Mouse (Mus musculus): ENCODE data around the gene Rassf6.

Rassf6 gene

DNA sequence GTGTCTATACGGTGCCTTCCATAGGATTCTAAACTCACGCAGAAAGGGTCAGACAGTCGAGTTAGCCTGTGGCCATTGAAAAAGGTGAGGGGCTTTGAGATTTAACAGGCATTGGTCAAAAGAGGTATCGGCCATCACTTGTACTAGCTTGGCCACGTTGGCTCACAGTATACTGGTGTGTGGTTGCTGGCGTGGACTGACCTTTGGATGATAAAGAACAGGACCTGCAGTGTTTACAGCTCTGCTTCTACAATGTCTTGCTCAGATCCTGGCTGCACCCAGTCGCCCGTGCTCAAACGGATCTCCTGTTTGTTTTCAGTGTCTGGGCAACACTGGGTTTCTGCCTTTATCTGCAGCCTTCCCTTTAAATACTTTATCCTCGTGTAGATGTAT, 757 bp upstream of the Rassf6 start:
- no peaks in the 10 kb centered on the region for H3K9me3 ChIP-seq (ENCODE audit: low read length)
- TF ChIP-seq NANOG (IDR thresholded peaks at IDR 0.05; ENCODE audit: borderline replicate concordance, low read length) (no peak), CTCF (conservative IDR thresholded peaks at IDR 0.05; ENCODE audit: low read length) (no peak), POU5F1 (IDR thresholded peaks at IDR 0.05; ENCODE audit: borderline replicate concordance, low read length) (no peak)
- peaks cover 12% of the 10 kb centered on the region for H3K4me1 ChIP-seq (replicated peaks; ENCODE audit: low read depth, low read length)
- peaks cover 9% of the 10 kb centered on the region for H3K27me3 ChIP-seq (ENCODE audit: insufficient read depth, low read length)
- no peaks in the 10 kb centered on the region for H3K36me3 ChIP-seq (ENCODE audit: insufficient read depth, low read length)
- H3K4me3 ChIP-seq (replicated peaks; ENCODE audit: low read length) = no peak overlapping the region

DNA sequence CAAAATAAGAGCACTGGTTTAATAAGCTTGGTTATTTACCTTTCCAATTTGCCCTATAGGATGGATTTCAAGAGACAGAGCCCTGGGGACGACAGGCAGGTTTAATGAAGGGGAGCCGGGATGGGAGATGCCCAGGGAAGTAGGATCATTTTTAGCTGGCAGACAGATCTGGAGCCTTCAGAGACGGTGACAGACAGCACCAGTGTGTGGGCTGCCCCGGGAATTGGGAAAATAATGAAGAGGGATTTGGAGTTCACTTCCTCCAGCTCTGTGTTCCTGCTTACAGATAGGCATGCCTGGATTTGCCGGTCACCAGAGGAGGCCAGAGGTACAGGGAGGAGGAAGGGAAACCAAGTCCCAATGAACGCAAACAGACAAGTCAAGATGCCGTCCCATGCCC, 5.6 kb downstream of the Rassf6 start:
- Histone ChIP-seq H3K36me3 (ENCODE audit: insufficient read depth, low read length) (no peaks in the 10 kb centered on the region), H3K4me1 (replicated peaks; ENCODE audit: low read depth, low read length) (peaks cover 2% of the 10 kb centered on the region; the same call in 1 of the 2 replicates), H3K9me3 (ENCODE audit: low read length) (no peaks in the 10 kb centered on the region), H3K4me3 (replicated peaks; ENCODE audit: low read length) (no peak overlapping the region), H3K27me3 (ENCODE audit: insufficient read depth, low read length) (peaks cover 4% of the 10 kb centered on the region)
- TF ChIP-seq NANOG (IDR thresholded peaks at IDR 0.05; ENCODE audit: borderline replicate concordance, low read length) (no peak), CTCF (conservative IDR thresholded peaks at IDR 0.05; ENCODE audit: low read length) (no peak), POU5F1 (IDR thresholded peaks at IDR 0.05; ENCODE audit: borderline replicate concordance, low read length) (no peak)

DNA sequence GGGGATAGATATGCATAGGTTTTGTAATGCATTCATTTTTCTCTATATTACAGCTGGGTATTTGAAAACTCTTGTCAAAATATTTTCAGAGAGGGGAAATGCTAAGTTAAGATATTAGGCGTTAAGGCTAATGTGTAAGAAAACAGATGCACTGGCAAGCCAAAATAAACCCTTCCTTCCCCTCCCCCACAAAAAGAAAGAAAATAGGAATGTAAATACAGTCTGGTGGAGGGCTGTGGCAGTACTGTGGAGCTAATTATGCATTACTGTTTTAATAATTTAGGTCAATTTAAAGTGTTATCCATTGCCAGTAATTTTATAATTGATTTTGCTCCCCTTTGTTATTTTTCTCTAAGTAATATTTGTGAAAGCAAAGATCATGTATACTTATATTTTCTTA, 11.9 kb downstream of the Rassf6 start:
- H3K36me3 ChIP-seq (ENCODE audit: insufficient read depth, low read length) = no peaks in the 10 kb centered on the region
- H3K4me3 ChIP-seq (replicated peaks; ENCODE audit: low read length) = no peak overlapping the region
- H3K27me3 ChIP-seq (ENCODE audit: insufficient read depth, low read length) = peaks cover 11% of the 10 kb centered on the region; the same call in 1 of the 2 replicates
- H3K9me3 ChIP-seq (ENCODE audit: low read length) = no peaks in the 10 kb centered on the region; the same call in 1 of the 2 replicates
- H3K4me1 ChIP-seq (replicated peaks; ENCODE audit: low read depth, low read length) = no peaks in the 10 kb centered on the region
- TF ChIP-seq NANOG (IDR thresholded peaks at IDR 0.05; ENCODE audit: borderline replicate concordance, low read length) (no peak), POU5F1 (IDR thresholded peaks at IDR 0.05; ENCODE audit: borderline replicate concordance, low read length) (no peak), CTCF (conservative IDR thresholded peaks at IDR 0.05; ENCODE audit: low read length) (no peak)

- H3K9me3 ChIP-seq (ENCODE audit: low read length) = no peaks in the 10 kb centered on the region; the same call in 1 of the 2 replicates
- H3K36me3 ChIP-seq (ENCODE audit: insufficient read depth, low read length) = no peaks in the 10 kb centered on the region
- H3K4me3 ChIP-seq (replicated peaks; ENCODE audit: low read length) = no peak overlapping the region
- no peaks in the 10 kb centered on the region for H3K4me1 ChIP-seq (replicated peaks; ENCODE audit: low read depth, low read length)
- peaks cover 16% of the 10 kb centered on the region; the same call in 1 of the 2 replicates for H3K27me3 ChIP-seq (ENCODE audit: insufficient read depth, low read length)
- no peak for TF ChIP-seq NANOG (IDR thresholded peaks at IDR 0.05; ENCODE audit: borderline replicate concordance, low read length)
- TF ChIP-seq CTCF (conservative IDR thresholded peaks at IDR 0.05; ENCODE audit: low read length) = no peak
- no peak for TF ChIP-seq POU5F1 (IDR thresholded peaks at IDR 0.05; ENCODE audit: borderline replicate concordance, low read length)
Measured at GRCm38 (mm10) chr5:90628011-90628410, 12.4 kb downstream of the Rassf6 start.

DNA sequence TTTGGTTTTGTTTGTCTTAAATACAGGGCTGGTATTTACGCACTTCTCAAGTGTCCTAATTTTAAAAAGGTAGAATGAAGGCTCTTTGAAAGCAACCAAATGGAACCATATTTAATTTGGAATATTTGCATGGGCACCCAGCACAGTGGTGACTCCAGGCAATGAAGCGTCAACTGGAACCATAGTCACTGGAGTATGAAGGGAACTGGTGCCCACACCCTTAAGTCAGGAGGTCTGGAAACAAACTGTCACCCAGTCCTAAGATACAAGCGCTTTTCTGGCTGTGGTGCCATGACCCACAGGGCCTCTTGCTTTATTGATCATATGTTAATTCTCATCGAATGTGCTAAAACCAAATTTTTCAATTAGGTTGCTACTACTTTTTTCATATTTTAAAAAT, 13.0 kb downstream of the Rassf6 start:
- Histone ChIP-seq H3K4me3 (replicated peaks; ENCODE audit: low read length) (no peak overlapping the region), H3K4me1 (replicated peaks; ENCODE audit: low read depth, low read length) (no peaks in the 10 kb centered on the region), H3K27me3 (ENCODE audit: insufficient read depth, low read length) (peaks cover 16% of the 10 kb centered on the region; the same call in 1 of the 2 replicates), H3K9me3 (ENCODE audit: low read length) (no peaks in the 10 kb centered on the region; the same call in 1 of the 2 replicates), H3K36me3 (ENCODE audit: insufficient read depth, low read length) (no peaks in the 10 kb centered on the region)
- TF ChIP-seq NANOG (IDR thresholded peaks at IDR 0.05; ENCODE audit: borderline replicate concordance, low read length) = no peak
- TF ChIP-seq POU5F1 (IDR thresholded peaks at IDR 0.05; ENCODE audit: borderline replicate concordance, low read length) = no peak
- no peak for TF ChIP-seq CTCF (conservative IDR thresholded peaks at IDR 0.05; ENCODE audit: low read length)

DNA sequence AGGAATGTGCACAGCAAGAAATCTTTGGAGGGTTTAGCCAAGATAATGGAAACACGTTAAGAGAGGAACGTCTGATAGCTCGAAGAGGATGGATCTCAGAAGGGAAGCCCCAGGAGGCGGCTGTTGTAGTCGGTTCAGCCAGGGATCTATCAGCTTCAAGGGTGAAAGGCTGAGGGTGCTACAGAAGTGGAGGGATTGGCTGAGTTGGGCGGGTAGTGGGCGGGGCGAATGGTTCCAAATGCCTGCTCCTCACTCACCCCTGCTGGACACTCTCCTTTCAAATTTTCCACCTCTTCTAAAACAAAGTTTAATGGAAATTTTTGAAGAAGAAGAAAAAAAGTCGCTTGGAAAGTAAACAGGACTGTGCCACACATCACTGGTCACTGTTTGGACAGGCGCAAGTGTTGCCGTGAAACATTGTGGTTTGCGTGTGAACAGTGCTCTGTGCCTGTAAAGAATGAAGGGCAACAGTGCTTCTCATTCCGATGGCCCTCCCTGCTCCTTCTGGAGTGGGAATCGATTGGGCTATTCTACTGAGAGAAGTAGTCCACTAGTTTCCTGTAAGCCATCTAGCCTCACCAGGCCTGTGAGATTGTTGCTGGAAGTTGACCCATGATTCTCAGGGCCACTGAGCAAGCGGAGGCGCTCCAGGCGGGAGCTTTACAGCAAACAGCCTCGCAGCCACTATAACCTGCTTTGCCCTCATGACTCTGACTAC, 15.6 kb downstream of the Rassf6 start:
- TF ChIP-seq POU5F1 (IDR thresholded peaks at IDR 0.05; ENCODE audit: borderline replicate concordance, low read length) (no peak), NANOG (IDR thresholded peaks at IDR 0.05; ENCODE audit: borderline replicate concordance, low read length) (no peak), CTCF (conservative IDR thresholded peaks at IDR 0.05; ENCODE audit: low read length) (no peak)
- no peak overlapping the region for H3K4me3 ChIP-seq (replicated peaks; ENCODE audit: low read length)
- no peaks in the 10 kb centered on the region for H3K4me1 ChIP-seq (replicated peaks; ENCODE audit: low read depth, low read length)
- no peaks in the 10 kb centered on the region; the same call in 1 of the 2 replicates for H3K9me3 ChIP-seq (ENCODE audit: low read length)
- H3K27me3 ChIP-seq (ENCODE audit: insufficient read depth, low read length) = peaks cover 16% of the 10 kb centered on the region; the same call in 1 of the 2 replicates
- no peaks in the 10 kb centered on the region for H3K36me3 ChIP-seq (ENCODE audit: insufficient read depth, low read length)

- TF ChIP-seq NANOG (IDR thresholded peaks at IDR 0.05; ENCODE audit: borderline replicate concordance, low read length) = no peak
- TF ChIP-seq CTCF (conservative IDR thresholded peaks at IDR 0.05; ENCODE audit: low read length) = no peak
- no peak for TF ChIP-seq POU5F1 (IDR thresholded peaks at IDR 0.05; ENCODE audit: borderline replicate concordance, low read length)
- Histone ChIP-seq H3K4me3 (replicated peaks; ENCODE audit: low read length) (no peak overlapping the region), H3K4me1 (replicated peaks; ENCODE audit: low read depth, low read length) (no peaks in the 10 kb centered on the region), H3K27me3 (ENCODE audit: insufficient read depth, low read length) (peaks cover 16% of the 10 kb centered on the region; the same call in 1 of the 2 replicates), H3K9me3 (ENCODE audit: low read length) (no peaks in the 10 kb centered on the region; the same call in 1 of the 2 replicates), H3K36me3 (ENCODE audit: insufficient read depth, low read length) (no peaks in the 10 kb centered on the region)
Measured at GRCm38 (mm10) chr5:90623209-90623608, 17.2 kb downstream of the Rassf6 start.

GRCm38 (mm10) chr5:90621726-90622125, 18.7 kb downstream of the Rassf6 start:
- H3K9me3 ChIP-seq (ENCODE audit: low read length) = no peaks in the 10 kb centered on the region; the same call in 1 of the 2 replicates
- TF ChIP-seq POU5F1 (IDR thresholded peaks at IDR 0.05; ENCODE audit: borderline replicate concordance, low read length) (no peak), CTCF (conservative IDR thresholded peaks at IDR 0.05; ENCODE audit: low read length) (no peak), NANOG (IDR thresholded peaks at IDR 0.05; ENCODE audit: borderline replicate concordance, low read length) (no peak)
- no peak overlapping the region for H3K4me3 ChIP-seq (replicated peaks; ENCODE audit: low read length)
- peaks cover 16% of the 10 kb centered on the region; the same call in 1 of the 2 replicates for H3K27me3 ChIP-seq (ENCODE audit: insufficient read depth, low read length)
- H3K36me3 ChIP-seq (ENCODE audit: insufficient read depth, low read length) = no peaks in the 10 kb centered on the region
- no peaks in the 10 kb centered on the region for H3K4me1 ChIP-seq (replicated peaks; ENCODE audit: low read depth, low read length)

All from E14TG2a.4 (cell line).